Mouse (Mus musculus) left cerebral cortex, adult 2 months (tissue): ENCODE data around the gene Phlpp2. TPM values are rescaled to one million over a fixed set of nuclear protein-coding genes. Genes with fewer than 3 reads are reported as not detected.

Experiments
- DNase-seq, 2 experiments: peaks; one replicate each; pipeline ENCODE4 v3.0.0; 2021 to 2022; ENCODE audit warnings: low spot score in 2 of 2, mixed read lengths in 1 of 2; ENCODE audit errors: extremely low spot score in 1 of 2
- H3K27ac ChIP-seq: fragments of 200-600 bp; 2 replicates; pipeline ENCODE4 v1.8.1; 2022
- H3K4me3 ChIP-seq: fragments of 200-600 bp; 2 replicates; pipeline ENCODE4 v1.8.1; 2022
- CTCF ChIP-seq: fragments of 200-600 bp; IDR thresholded peaks from 2 replicates; pipeline ENCODE4 v1.8.1; 2022; ENCODE audit warnings: antibody characterized with exemption, mild to moderate bottlenecking, moderate library complexity
- intact Hi-C: fragments of 180-260 bp; cut with DNase I; formaldehyde crosslinking; loops from one replicate; pipeline ENCODE4 v1.15.1; 2025
- total RNA-seq, 2 experiments: library from RNA; stranded (reverse); gene quantifications; 2 replicates each; pipeline ENCODE4 v1.2.3; 2021

The Phlpp2 gene
- total RNA-seq, 2 experiments from 2014 or later: 35.6 to 36.4 TPM

- Histone ChIP-seq H3K27ac (no peak overlapping the region), H3K4me3 (no peak overlapping the region)
- intact Hi-C loops: no loop called here
- no peak for DNase-seq
- no peak for TF ChIP-seq CTCF
Observed at GRCm38 (mm10) chr8:109979339-109979738, 111.0 kb downstream of the Phlpp2 start.

GRCm38 (mm10) chr8:109982386-109983105 is 114.2 kb downstream of the Phlpp2 start:
- Histone ChIP-seq H3K27ac (no peak overlapping the region), H3K4me3 (no peak overlapping the region)
- intact Hi-C loops: no loop called here
- DNase-seq: no peak
- TF ChIP-seq CTCF: no peak

GRCm38 (mm10) chr8:109983944-109984343 is 115.6 kb downstream of the Phlpp2 start:
- no peak for DNase-seq
- TF ChIP-seq CTCF: no peak
- Histone ChIP-seq H3K4me3 (no peak overlapping the region), H3K27ac (no peak overlapping the region)
- intact Hi-C loops: no loop called here

- TF ChIP-seq CTCF: no peak
- no peak overlapping the region for H3K4me3 ChIP-seq
- H3K27ac ChIP-seq: no peak overlapping the region
- intact Hi-C loops: no loop called here
- DNase-seq: no peak
Observed at GRCm38 (mm10) chr8:109986384-109986783, 118.0 kb downstream of the Phlpp2 start.

GRCm38 (mm10) chr8:109987776-109988175 is 119.4 kb downstream of the Phlpp2 start:
- no peak overlapping the region for H3K4me3 ChIP-seq
- intact Hi-C loops: no loop called here
- no peak for TF ChIP-seq CTCF
- H3K27ac ChIP-seq: no peak overlapping the region
- DNase-seq: no peak

GRCm38 (mm10) chr8:109989151-109989550 is 120.8 kb downstream of the Phlpp2 start:
- no peak for TF ChIP-seq CTCF
- intact Hi-C loops: no loop called here
- no peak for DNase-seq
- H3K4me3 ChIP-seq: no peak overlapping the region
- no peak overlapping the region for H3K27ac ChIP-seq

- no peak for DNase-seq
- no peak within 1 kb of the TSS for H3K27ac ChIP-seq
- no peak for TF ChIP-seq CTCF
- no peak within 1 kb of the TSS for H3K4me3 ChIP-seq
- intact Hi-C loops: loop anchor here (5.0 kb wide), 1 partner anchor 67 kb away; no protein-coding TSS in a partner anchor
Observed at GRCm38 (mm10) chr8:109990224-109990623, 121.9 kb downstream of the Phlpp2 start, which contains the start of gene Tat. TSS of gene Tat (plus strand) at chr8:109990437.

GRCm38 (mm10) chr8:109992166-109992565 is 123.8 kb downstream of the Phlpp2 start:
- H3K27ac ChIP-seq: no peak overlapping the region
- intact Hi-C loops: loop anchor here (5.0 kb wide), 1 partner anchor 65 kb away; no protein-coding TSS in a partner anchor
- TF ChIP-seq CTCF: no peak
- H3K4me3 ChIP-seq: no peak overlapping the region
- DNase-seq: no peak

- Histone ChIP-seq H3K27ac (no peak overlapping the region), H3K4me3 (no peak overlapping the region)
- intact Hi-C loops: loop anchor here (5.0 kb wide), 1 partner anchor 64 kb away; no protein-coding TSS in a partner anchor
- TF ChIP-seq CTCF: no peak
- DNase-seq: no peak
Observed at GRCm38 (mm10) chr8:109992951-109993350, 124.6 kb downstream of the Phlpp2 start.

Other genes starting within 250 kb of the Phlpp2 start
- 10 to 100 TPM; 70.0 to 72.1 TPM for gene Ist1, start 175.3 kb upstream of the Phlpp2 start, total RNA-seq
- 10 to 100 TPM; 41.7 to 46.5 TPM for gene Zfp821, start 163.0 kb upstream of the Phlpp2 start, total RNA-seq
- gene Atxn1l, start 130.8 kb upstream of the Phlpp2 start, total RNA-seq: 10 to 100 TPM; 34.8 to 39.1 TPM
- 10 to 100 TPM; 80.8 to 85.0 TPM for gene Ap1g1, start 90.0 kb upstream of the Phlpp2 start, total RNA-seq
- under 1 TPM; 0.23 to 0.81 TPM for gene Marveld3, start 93.7 kb downstream of the Phlpp2 start, total RNA-seq
- not detected for gene Tat, start 121.9 kb downstream of the Phlpp2 start, total RNA-seq
- under 1 TPM in 1 of 2 experiments, not detected in 1; 0.40 TPM for gene Chst4, start 171.2 kb downstream of the Phlpp2 start, total RNA-seq
- gene Zfp612, start 211.2 kb downstream of the Phlpp2 start, total RNA-seq: 10 to 100 TPM; 39.0 to 39.4 TPM
- gene Gm21964, start 232.7 kb downstream of the Phlpp2 start, total RNA-seq: not detected
- gene Gm17720, start 234.2 kb downstream of the Phlpp2 start, total RNA-seq: not detected